Mouse (Mus musculus) C2C12 (cell line): ENCODE measurements around the gene Tmem198. TPM values are rescaled to one million over a fixed set of nuclear protein-coding genes. Genes with fewer than 3 reads are reported as not detected.
A peak's percentile ranks its signal among the peaks of the same experiment; 100 is the strongest.

Experiments used
- H3K27me3 ChIP-seq: one replicate; pipeline ENCODE4 v1.6.1; 2011; ENCODE audit not compliant: control insufficient read depth, insufficient read depth, insufficient read length
- H3K36me3 ChIP-seq: one replicate; pipeline ENCODE4 v1.6.1; 2011; ENCODE audit not compliant: control insufficient read depth, insufficient read depth
- H3K4me3 ChIP-seq: one replicate; pipeline ENCODE4 v1.5.1; 2011; ENCODE audit warnings: mild to moderate bottlenecking, control low read depth; ENCODE audit not compliant: poor library complexity, insufficient read depth, severe bottlenecking
- H3K79me2 ChIP-seq: one replicate; pipeline ENCODE4 v1.6.1; 2011; ENCODE audit not compliant: control insufficient read depth, insufficient read depth
- H3K79me3 ChIP-seq: one replicate; pipeline ENCODE4 v1.6.1; 2011; ENCODE audit warnings: low read depth, control low read depth
- H3ac ChIP-seq: one replicate; pipeline ENCODE3; 2011; ENCODE audit warnings: low read depth; ENCODE audit not compliant: control insufficient read depth, insufficient read length
- CEBPB ChIP-seq: IDR thresholded peaks from one replicate; pipeline ENCODE4 v1.6.1; 2011; ENCODE audit warnings: low read depth, mild to moderate bottlenecking, control low read depth, moderate library complexity
- CTCF ChIP-seq: IDR thresholded peaks from one replicate; pipeline ENCODE4 v1.5.1; 2011; ENCODE audit not compliant: control insufficient read depth, insufficient read depth, insufficient read length
- FOSL1 ChIP-seq: IDR thresholded peaks from one replicate; pipeline ENCODE4 v1.8.0; 2011; ENCODE audit warnings: mild to moderate bottlenecking, low read length; ENCODE audit not compliant: poor library complexity, insufficient read depth, severe bottlenecking
- MAX ChIP-seq: IDR thresholded peaks from one replicate; pipeline ENCODE4 v1.6.1; 2011; ENCODE audit warnings: mild to moderate bottlenecking, control low read depth
- MYOD1 ChIP-seq: IDR thresholded peaks from one replicate; pipeline ENCODE4 v1.6.1; 2011; ENCODE audit warnings: low read depth; ENCODE audit not compliant: control insufficient read depth, insufficient read length
- MYOG ChIP-seq: IDR thresholded peaks from one replicate; pipeline ENCODE4 v1.6.1; 2011; ENCODE audit not compliant: control insufficient read depth, insufficient read length; ENCODE audit errors: extremely low read depth
- USF1 ChIP-seq: IDR thresholded peaks from one replicate; pipeline ENCODE4 v1.6.1; 2011; ENCODE audit warnings: low read depth, mild to moderate bottlenecking, control low read depth, moderate library complexity
- polyA plus RNA-seq: library from polyadenylated mRNA; unstranded; fragments of >200 nt; fragmentation: generic; extraction: Trizol; gene quantifications from one replicate; pipeline ENCODE4 v1.2.1, GENCODE M21; 2012; ENCODE audit warnings: missing spikeins

Gene Tmem198
- polyA plus RNA-seq, 1 experiment = 0.70 TPM

DNA sequence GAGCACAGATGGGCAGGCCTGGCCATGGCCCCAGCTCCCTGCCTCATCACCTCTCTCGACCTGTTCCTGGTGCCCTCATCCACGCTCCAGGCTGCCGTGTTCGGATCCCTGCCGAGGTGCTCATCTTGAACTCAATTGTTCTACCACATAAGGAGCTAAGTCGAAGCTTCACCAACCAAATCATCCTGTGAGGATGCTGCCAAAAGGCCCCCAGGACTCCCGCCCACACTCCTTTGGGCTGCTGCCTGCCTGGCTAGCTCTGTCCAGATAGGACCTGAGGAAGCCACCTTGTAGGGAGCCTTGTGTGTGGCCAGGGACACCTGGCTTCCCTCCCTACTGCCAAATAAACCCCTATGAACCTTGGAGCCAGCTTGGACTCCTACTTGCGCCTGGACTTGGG is 36.5 kb upstream of the Tmem198 start:
- peaks cover 7% of the 10 kb centered on the region for H3K36me3 ChIP-seq
- no peaks in the 10 kb centered on the region for H3K79me3 ChIP-seq
- no peak overlapping the region for H3ac ChIP-seq
- no peak overlapping the region for H3K4me3 ChIP-seq
- H3K27me3 ChIP-seq = no peaks in the 10 kb centered on the region
- TF ChIP-seq FOSL1 = no peak
- TF ChIP-seq MYOD1 = no peak
- no peak for TF ChIP-seq USF1
- no peak for TF ChIP-seq MYOG
- no peak for TF ChIP-seq CEBPB
- TF ChIP-seq CTCF = no peak
- TF ChIP-seq MAX = no peak
- H3K79me2 ChIP-seq = no peaks in the 10 kb centered on the region

DNA sequence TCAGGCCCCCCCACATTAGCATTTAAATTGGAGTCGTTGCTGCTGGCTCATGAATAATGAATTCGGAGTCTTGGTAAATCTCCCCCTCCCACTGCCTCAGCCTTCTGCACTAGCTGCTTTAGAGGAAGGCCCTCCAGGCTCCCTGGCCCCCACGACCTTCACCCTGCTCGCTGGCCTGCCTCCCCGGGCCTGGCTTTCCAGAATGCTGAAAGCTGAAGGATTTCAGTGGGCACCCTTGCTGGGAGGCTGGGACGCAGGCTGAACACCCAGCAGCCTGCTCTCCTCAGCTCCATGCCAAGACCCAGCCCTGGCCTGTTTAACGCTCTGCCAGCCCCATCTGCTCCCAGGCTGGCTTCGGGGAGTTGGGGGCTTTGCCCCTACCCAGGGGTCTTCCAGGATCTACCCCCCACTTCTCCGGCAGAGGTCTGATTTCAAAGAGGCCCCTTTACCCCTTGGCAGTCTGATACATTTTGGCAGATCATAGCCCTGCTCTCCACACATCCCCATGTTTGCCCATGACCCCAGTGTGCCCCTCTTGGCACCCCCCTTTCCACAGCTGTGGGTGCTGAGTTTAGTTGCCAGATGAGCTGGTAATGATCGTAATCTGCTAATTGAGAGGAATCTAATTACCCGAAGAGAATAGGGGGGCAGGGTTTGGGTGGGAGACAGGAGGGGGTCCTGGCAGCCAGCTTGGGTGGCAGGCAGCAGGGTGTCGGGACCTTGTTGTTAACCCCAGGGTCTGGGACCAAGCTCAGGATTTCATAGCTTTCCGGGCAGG is 35.9 kb upstream of the Tmem198 start:
- TF ChIP-seq MAX (no peak), USF1 (no peak)

DNA sequence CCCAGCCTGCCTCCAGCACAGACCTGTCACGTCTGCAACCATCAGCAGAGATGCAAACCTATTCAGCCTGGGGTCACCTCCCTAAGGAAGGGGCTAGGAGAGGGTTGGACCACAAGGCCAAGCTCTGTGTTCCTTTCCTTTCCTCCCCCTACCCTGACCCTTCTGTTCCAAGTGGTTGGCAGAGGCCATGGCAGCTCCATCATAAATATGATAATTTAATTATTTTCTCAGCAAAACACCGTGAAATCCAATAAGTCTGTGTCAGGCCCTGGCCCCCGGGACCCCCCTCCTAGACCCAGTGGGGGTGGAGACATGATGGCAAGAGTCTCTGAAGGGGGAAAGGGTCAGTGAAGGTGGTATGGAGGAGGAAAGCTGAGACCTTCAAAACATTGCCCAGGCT is 35.1 kb upstream of the Tmem198 start:
- H3K79me3 ChIP-seq = no peaks in the 10 kb centered on the region

More for the DNA sequence above, 35.9 kb upstream of the Tmem198 start:
- H3K27me3 ChIP-seq = no peaks in the 10 kb centered on the region
- peaks cover 7% of the 10 kb centered on the region for H3K36me3 ChIP-seq
- H3K79me3 ChIP-seq = no peaks in the 10 kb centered on the region
- H3K4me3 ChIP-seq = no peak overlapping the region
- H3K79me2 ChIP-seq = no peaks in the 10 kb centered on the region
- H3ac ChIP-seq = no peak overlapping the region

DNA sequence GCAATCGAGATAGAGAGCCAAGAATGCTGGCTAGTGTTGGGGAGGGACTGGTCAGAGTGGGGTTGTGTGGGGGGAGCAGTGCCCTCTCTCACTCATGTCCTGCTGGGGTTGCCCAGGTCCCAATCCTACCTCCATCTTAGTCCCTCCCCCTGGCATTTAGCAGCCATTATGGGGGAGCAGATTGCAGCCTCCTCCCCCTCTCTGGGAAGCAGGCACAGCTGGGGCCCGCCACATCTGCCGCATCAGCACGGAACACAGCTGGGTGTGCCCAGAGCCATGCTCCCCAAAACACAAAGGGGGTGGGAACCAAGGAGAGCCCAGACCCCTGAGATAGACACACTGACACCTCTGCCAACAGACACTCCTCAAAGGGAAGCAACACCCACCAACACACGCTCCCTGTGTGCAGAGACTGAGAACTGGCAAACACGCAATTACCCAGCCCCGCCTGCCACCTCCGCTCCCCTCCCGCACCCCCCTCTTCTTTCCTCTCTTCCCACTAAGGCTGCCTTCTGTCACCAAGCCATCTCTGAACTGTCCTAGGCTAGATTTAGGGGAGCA is 34.1 kb upstream of the Tmem198 start:
- H3K79me3 ChIP-seq = no peaks in the 10 kb centered on the region
- H3K27me3 ChIP-seq = no peaks in the 10 kb centered on the region
- no peak overlapping the region for H3ac ChIP-seq
- no peak for TF ChIP-seq MYOD1
- no peak for TF ChIP-seq CEBPB
- TF ChIP-seq CTCF = no peak
- no peak for TF ChIP-seq MAX
- no peak for TF ChIP-seq FOSL1
- TF ChIP-seq MYOG = no peak
- TF ChIP-seq USF1 = no peak
- H3K4me3 ChIP-seq = no peak overlapping the region
- H3K36me3 ChIP-seq = peaks cover 7% of the 10 kb centered on the region
- no peaks in the 10 kb centered on the region for H3K79me2 ChIP-seq

More for the DNA sequence above, 35.1 kb upstream of the Tmem198 start:
- Histone ChIP-seq H3K27me3 (no peaks in the 10 kb centered on the region), H3K36me3 (peaks cover 7% of the 10 kb centered on the region), H3K79me2 (no peaks in the 10 kb centered on the region), H3ac (no peak overlapping the region), H3K4me3 (no peak overlapping the region)
- TF ChIP-seq CTCF = no peak
- no peak for TF ChIP-seq FOSL1
- no peak for TF ChIP-seq MYOD1
- no peak for TF ChIP-seq USF1
- no peak for TF ChIP-seq MAX
- no peak for TF ChIP-seq MYOG
- TF ChIP-seq CEBPB = no peak

DNA sequence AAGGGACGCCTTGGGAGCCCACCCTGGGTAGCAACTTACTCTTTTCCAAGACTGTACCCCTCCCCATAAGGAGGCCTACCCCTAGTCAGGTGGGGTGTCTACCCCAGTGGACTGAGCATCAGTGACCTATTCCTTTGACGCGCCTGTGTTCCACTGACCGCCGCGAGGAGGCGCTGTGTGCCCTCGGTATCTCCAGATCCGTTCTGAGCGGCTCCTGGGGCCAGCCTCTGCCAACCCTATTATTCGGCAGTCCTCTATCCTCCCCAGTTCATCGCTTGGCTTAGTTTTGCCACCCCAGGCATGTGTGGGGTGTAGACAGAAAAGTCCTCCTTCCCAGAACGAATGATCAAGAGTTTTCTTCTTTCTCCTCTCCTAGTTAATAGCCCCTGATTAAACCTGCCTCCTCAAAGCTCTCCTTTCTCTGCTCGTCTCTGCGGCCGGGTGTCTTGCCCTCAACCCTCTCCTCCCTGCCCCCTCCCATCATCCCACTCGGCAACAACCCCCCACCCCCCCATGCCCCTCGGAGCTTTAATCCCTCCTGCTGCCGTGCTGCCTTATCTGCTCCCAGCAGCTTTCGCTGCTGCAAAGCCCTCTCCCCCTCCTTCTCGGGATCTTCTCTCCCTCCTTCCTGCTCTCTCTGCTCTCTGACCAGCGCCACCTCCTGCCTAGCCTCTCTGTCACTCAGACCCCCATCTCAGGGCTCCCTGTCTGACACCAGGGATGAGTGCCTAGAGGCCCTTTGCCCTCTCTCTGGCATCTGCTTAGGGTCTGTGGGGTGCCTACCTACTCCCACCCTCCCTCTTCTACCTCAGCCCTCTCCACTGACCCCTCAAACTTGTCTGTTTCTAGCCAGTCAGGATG is 33.4 kb upstream of the Tmem198 start:
- Histone ChIP-seq H3K79me2 (no peaks in the 10 kb centered on the region), H3K27me3 (no peaks in the 10 kb centered on the region), H3K36me3 (peaks cover 5% of the 10 kb centered on the region), H3ac (no peak overlapping the region), H3K79me3 (no peaks in the 10 kb centered on the region), H3K4me3 (no peak overlapping the region)
- TF ChIP-seq MAX (no peak), MYOD1 (no peak), CTCF (peak; percentile 96)

DNA sequence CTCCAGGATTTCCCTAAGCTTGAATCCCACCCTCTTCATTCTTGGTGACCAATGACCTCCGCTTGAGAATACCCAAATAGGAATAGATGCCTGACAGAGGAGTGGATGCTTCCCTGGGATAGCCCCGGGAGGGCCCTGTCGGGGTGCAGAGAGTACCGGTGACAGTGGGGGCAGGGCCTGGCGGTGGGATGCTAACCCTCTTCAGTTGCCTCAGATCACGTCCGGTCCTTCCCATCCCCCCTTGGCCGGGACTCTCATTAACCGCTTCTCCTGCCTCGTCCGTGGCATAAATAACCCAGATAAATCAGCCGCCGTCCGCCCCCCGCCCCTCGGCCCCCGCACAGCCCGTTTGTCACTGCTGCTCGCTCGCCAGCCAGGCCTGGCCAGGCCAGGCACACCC is 32.7 kb upstream of the Tmem198 start:
- Histone ChIP-seq H3K27me3 (no peaks in the 10 kb centered on the region), H3K79me2 (no peaks in the 10 kb centered on the region), H3ac (no peak overlapping the region), H3K79me3 (no peaks in the 10 kb centered on the region), H3K4me3 (no peak overlapping the region), H3K36me3 (peaks cover 4% of the 10 kb centered on the region)
- no peak for TF ChIP-seq USF1
- TF ChIP-seq CTCF = no peak
- TF ChIP-seq MAX = no peak
- TF ChIP-seq MYOG = no peak
- no peak for TF ChIP-seq MYOD1
- no peak for TF ChIP-seq CEBPB
- TF ChIP-seq FOSL1 = no peak
